Mouse (Mus musculus) heart, adult 10 weeks (tissue): ENCODE data around the gene Bmpr1a. TPM values are rescaled to one million over a fixed set of nuclear protein-coding genes. Genes with fewer than 3 reads are reported as not detected.

Source experiments
- polyA plus RNA-seq: library from polyadenylated mRNA; stranded (reverse); fragments of 350-450 nt; fragmentation: Illumina TruSeq; extraction: RNeasy Lipid Tissue Mini Kit (QIAGEN cat#74804); gene quantifications from one replicate; pipeline ENCODE4 v1.2.3, GENCODE M21; 2014; ENCODE audit warnings: low read depth, low replicate concordance

Bmpr1a gene
- polyA plus RNA-seq = 52.6 TPM

DNA sequence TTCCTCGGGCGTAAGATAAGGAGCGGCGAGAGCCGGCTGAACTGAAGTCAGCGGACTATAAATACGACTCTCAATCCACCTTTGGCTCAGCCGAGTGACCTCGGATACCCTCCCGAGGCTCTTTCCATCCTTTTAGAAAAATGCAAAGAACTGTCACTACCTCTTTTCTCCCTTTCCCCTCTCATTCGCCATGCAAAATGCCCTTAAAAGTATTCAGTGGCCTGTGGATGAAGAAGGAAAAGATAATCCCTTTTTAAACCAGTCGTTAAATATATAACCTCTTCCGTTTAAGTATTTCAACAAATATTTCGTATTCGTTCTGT, at the start of gene Bmpr1a:
Gene Bmpr1a (minus strand): TSS at position 17 of the 323 bp plus-strand sequence.

GRCm38 (mm10) chr14:34522701-34523100, 19.6 kb upstream of the Bmpr1a start, which contains the start of gene 9230112D13Rik:
TSS of gene 9230112D13Rik (minus strand) at chr14:34522801.

DNA sequence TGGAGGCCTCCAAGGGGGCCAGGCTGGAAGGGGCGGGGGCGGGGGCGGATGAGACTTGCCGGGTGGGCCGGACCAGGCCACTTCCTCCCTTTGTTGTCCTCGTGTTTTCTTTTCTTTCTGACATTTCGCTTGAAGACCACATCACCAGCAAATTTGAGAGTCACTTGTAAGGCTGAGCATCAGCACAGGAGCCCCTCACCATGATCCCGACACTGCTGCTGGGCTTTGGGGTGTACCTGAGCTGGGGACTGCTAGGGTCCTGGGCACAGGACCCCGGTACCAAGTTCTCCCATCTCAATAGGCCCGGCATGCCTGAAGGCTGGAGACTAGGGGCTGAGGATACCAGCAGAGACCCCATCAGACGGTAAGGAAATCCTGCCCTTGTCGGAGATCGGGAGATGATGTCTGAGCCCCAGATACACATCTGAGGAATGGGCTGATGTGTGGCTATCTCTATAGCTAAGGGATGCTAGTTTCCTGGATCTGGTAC, 127.7 kb downstream of the Bmpr1a start, which contains the start of gene Mmrn2:
Gene Mmrn2 (plus strand): TSS at position 51 of the 490 bp plus-strand sequence.

GRCm38 (mm10) chr14:34374577-34374976, 128.6 kb downstream of the Bmpr1a start, which contains the start of gene Sncg:
TSS of gene Sncg (minus strand) at chr14:34374789.

Other genes with a start within 250 kb of the Bmpr1a start
- gene Shld2, start 192.8 kb downstream of the Bmpr1a start, polyA plus RNA-seq = 7.2 TPM
- gene Glud1, start 192.6 kb downstream of the Bmpr1a start, polyA plus RNA-seq = 110 TPM
- gene Fam25c, start 147.9 kb downstream of the Bmpr1a start, polyA plus RNA-seq = not detected
- gene Sncg, start 128.6 kb downstream of the Bmpr1a start, polyA plus RNA-seq = 21.1 TPM
- gene Mmrn2, start 127.9 kb downstream of the Bmpr1a start, polyA plus RNA-seq = 23.2 TPM
- gene 9230112D13Rik, start 19.5 kb upstream of the Bmpr1a start, polyA plus RNA-seq = not detected
- 946 TPM for gene Ldb3, start 85.3 kb upstream of the Bmpr1a start, polyA plus RNA-seq
- gene Opn4, start 96.8 kb upstream of the Bmpr1a start, polyA plus RNA-seq = 5.7 TPM
- gene Wapl, start 170.6 kb upstream of the Bmpr1a start, polyA plus RNA-seq = 26.2 TPM